Mouse (Mus musculus) liver, adult 2 months (tissue): ENCODE results near the gene Spef1. TPM values are rescaled to one million over a fixed set of nuclear protein-coding genes. Genes with fewer than 3 reads are reported as not detected.

Experiments
- DNase-seq: peaks from one replicate; pipeline ENCODE4 v3.0.0-alpha.2; 2011; ENCODE audit warnings: low read depth, low spot score; ENCODE audit errors: extremely low read depth
- H3K27ac ChIP-seq: fragments of 200-500 bp; replicated peaks from 2 replicates; pipeline ENCODE4 v1.5.1; 2012; ENCODE audit warnings: low read depth, mild to moderate bottlenecking, control low read depth, inconsistent platforms, low read length; ENCODE audit not compliant: insufficient read depth
- H3K27me3 ChIP-seq: fragments of 200-500 bp; 2 replicates; pipeline ENCODE4 v1.6.1; 2012; ENCODE audit warnings: mild to moderate bottlenecking, moderate library complexity, low read length, inconsistent platforms; ENCODE audit not compliant: control insufficient read depth, insufficient read depth
- H3K36me3 ChIP-seq: fragments of 200-500 bp; 2 replicates; pipeline ENCODE4 v1.6.1; 2012; ENCODE audit warnings: low read length, inconsistent platforms; ENCODE audit not compliant: control insufficient read depth, insufficient read depth
- H3K4me1 ChIP-seq: fragments of 200-500 bp; 2 replicates; pipeline ENCODE4 v1.6.1; 2011; ENCODE audit warnings: low read length; ENCODE audit not compliant: control insufficient read depth, insufficient read depth
- H3K4me3 ChIP-seq: fragments of 200-500 bp; 2 replicates; pipeline ENCODE4 v1.5.1; 2011; ENCODE audit warnings: low read depth, mild to moderate bottlenecking, control low read depth, low read length, moderate library complexity; ENCODE audit not compliant: insufficient read depth
- H3K79me2 ChIP-seq: fragments of 200-500 bp; 2 replicates; pipeline ENCODE4 v1.6.1; 2012; ENCODE audit warnings: inconsistent platforms, mild to moderate bottlenecking, low read length, moderate library complexity; ENCODE audit not compliant: control insufficient read depth, insufficient read depth
- H3K9ac ChIP-seq: fragments of 200-500 bp; 2 replicates; pipeline ENCODE4 v1.6.1; 2012; ENCODE audit warnings: low read depth, mild to moderate bottlenecking, control low read depth, inconsistent platforms, low read length
- CTCF ChIP-seq: fragments of 200-500 bp; IDR thresholded peaks from 2 replicates; pipeline ENCODE4 v1.5.1; 2011; ENCODE audit warnings: low read depth, low read length, control low read depth
- POLR2A ChIP-seq: fragments of 200-500 bp; IDR thresholded peaks from 2 replicates; pipeline ENCODE4 v1.6.1; 2011; ENCODE audit warnings: low read length, control low read depth; ENCODE audit not compliant: insufficient read depth; ENCODE audit errors: extremely low read depth
- WGBS: fragments of 180-500 bp; shearing (Covaris S2); methylation state at CpG from one replicate; pipeline ENCODE4 v1.1.7; 2018; 5-methylcytosine and 5-hydroxymethylcytosine counted together
- polyA plus RNA-seq: library from polyadenylated mRNA; depleted of rRNA; stranded (reverse); fragments of >200 nt; gene quantifications from 2 replicates; pipeline ENCODE4 v1.2.3, GENCODE M21; 2012
- total RNA-seq: library from RNA; depleted of rRNA; stranded (reverse); fragments of >200 nt; gene quantifications from 2 replicates; pipeline ENCODE4 v1.2.3, GENCODE M21; 2014

Spef1 gene
- total and polyA plus RNA-seq, 2 experiments = 0.37 to 0.76 TPM

GRCm38 (mm10) chr2:131141336-131141986 lies 45.6 kb downstream of the Spef1 start:
- no peaks in the 10 kb centered on the region for H3K27me3 ChIP-seq
- no peak overlapping the region for H3K9ac ChIP-seq
- no peaks in the 10 kb centered on the region for H3K79me2 ChIP-seq
- 88% methylated on average over 8 of the region's 8 CpGs for WGBS
- no peak overlapping the region for H3K4me3 ChIP-seq
- H3K27ac ChIP-seq = no peak overlapping the region
- no peaks in the 10 kb centered on the region for H3K36me3 ChIP-seq
- DNase-seq = no peak
- no peak for TF ChIP-seq POLR2A
- TF ChIP-seq CTCF = no peak
- 0 out of 2 replicates have a peak, but pooled peaks cover 4% of the 10 kb centered on the region for H3K4me1 ChIP-seq

GRCm38 (mm10) chr2:131140533-131140905 lies 46.6 kb downstream of the Spef1 start:
- Histone ChIP-seq H3K79me2 (no peaks in the 10 kb centered on the region), H3K27me3 (no peaks in the 10 kb centered on the region), H3K4me1 (0 out of 2 replicates have a peak, but pooled peaks cover 4% of the 10 kb centered on the region), H3K36me3 (no peaks in the 10 kb centered on the region), H3K4me3 (no peak overlapping the region), H3K27ac (peak overlapping the region; percentile 4; the same call in 1 of the 2 replicates), H3K9ac (no peak overlapping the region)
- TF ChIP-seq POLR2A (no peak), CTCF (no peak)
- DNase-seq = no peak
- WGBS = 75% methylated on average over 5 of the region's 5 CpGs

DNA sequence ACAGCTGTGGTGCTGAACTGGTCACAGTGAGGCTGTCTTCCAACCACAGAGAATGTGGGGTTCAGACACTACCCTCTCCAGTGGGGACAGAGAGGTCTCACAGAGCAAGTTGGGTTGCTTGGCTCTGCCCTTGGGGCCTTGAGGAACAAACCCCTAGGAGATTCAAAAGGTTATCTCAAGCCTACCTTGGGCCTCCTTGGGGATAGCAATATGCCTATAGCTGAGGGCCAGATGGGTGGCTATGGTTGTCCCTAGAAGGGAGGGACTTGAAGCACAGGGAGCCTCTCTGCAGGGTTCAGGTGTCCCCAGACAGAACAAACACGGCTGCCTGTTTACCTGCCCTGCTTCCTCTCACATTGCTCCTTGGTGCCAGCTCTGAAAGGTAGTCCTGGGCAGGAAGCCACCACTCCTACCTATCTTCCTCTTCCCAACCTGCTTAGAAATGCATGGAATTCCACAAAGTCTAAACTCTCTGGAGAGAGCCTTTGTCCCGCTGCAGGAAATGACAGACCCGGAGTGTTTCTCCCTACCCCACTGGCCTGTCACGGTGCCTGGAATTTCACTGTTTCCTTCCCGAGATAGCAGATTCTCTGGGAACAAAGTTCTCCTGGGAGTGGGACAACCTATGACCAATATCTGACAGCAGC lies 47.1 kb downstream of the Spef1 start:
- Histone ChIP-seq H3K4me3 (no peak overlapping the region), H3K79me2 (no peaks in the 10 kb centered on the region), H3K27me3 (no peaks in the 10 kb centered on the region), H3K27ac (peak overlapping the region; percentile 57), H3K4me1 (0 out of 2 replicates have a peak, but pooled peaks cover 4% of the 10 kb centered on the region), H3K36me3 (no peaks in the 10 kb centered on the region), H3K9ac (no peak overlapping the region)
- WGBS = 25% methylated on average over 5 of the region's 5 CpGs
- DNase-seq = no peak
- TF ChIP-seq POLR2A (no peak), CTCF (no peak)

DNA sequence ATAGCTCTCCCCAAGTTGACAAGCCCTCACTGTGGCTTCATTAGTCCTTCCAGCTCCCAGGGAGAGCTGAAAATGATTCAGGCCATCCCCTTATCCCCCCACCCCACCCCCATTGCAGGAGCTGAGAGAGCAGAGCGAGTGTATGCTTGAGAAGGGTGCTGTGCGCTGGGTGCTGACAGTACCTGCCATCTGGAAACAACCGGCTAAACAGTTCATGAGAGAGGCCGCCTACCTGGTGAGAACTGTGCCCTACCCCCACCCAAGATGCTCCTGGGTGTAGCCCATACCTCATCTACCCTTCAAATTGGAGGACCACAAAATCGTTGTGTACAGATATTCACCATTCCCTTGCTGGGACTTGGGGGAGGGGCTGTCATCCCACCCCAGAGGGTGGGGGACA lies 47.8 kb downstream of the Spef1 start:
- H3K27me3 ChIP-seq = no peaks in the 10 kb centered on the region
- no peaks in the 10 kb centered on the region for H3K36me3 ChIP-seq
- no peak overlapping the region for H3K9ac ChIP-seq
- H3K27ac ChIP-seq = no peak overlapping the region
- H3K79me2 ChIP-seq = no peaks in the 10 kb centered on the region
- DNase-seq = no peak
- TF ChIP-seq CTCF = no peak
- no peak for TF ChIP-seq POLR2A
- 0 out of 2 replicates have a peak, but pooled peaks cover 4% of the 10 kb centered on the region for H3K4me1 ChIP-seq
- WGBS = 93% methylated on average over 5 of the region's 5 CpGs
- H3K4me3 ChIP-seq = no peak overlapping the region

GRCm38 (mm10) chr2:131138760-131139159 lies 48.3 kb downstream of the Spef1 start:
- Histone ChIP-seq H3K9ac (no peak overlapping the region), H3K27me3 (no peaks in the 10 kb centered on the region), H3K27ac (no peak overlapping the region), H3K79me2 (no peaks in the 10 kb centered on the region), H3K36me3 (no peaks in the 10 kb centered on the region), H3K4me1 (0 out of 2 replicates have a peak, but pooled peaks cover 4% of the 10 kb centered on the region), H3K4me3 (no peak overlapping the region)
- WGBS = 94% methylated on average over 7 of the region's 7 CpGs
- TF ChIP-seq CTCF = no peak
- TF ChIP-seq POLR2A = no peak
- DNase-seq = no peak

DNA sequence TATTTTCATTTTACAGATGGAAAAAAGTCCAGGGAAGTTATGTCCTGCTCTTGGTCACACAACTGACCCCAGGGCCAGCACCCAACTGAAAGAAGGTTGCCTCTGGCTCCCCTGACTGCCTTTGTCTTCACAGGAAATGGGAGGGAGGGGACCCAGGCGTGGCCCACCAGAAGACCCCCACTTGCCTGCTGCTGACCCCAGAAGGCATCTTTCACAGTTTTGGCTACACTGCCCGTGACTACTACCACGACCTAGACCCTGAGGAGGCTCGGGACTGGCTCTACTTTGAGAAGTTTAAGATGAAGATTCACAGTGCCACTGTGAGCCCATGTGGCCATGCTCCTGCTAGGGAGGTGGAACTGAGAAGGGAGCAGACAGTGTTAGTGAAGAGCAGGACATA lies 48.8 kb downstream of the Spef1 start:
- 0 out of 2 replicates have a peak, but pooled peaks cover 4% of the 10 kb centered on the region for H3K4me1 ChIP-seq
- H3K27ac ChIP-seq = no peak overlapping the region

More for the DNA sequence above, 48.8 kb downstream of the Spef1 start:
- no peak overlapping the region for H3K9ac ChIP-seq
- no peaks in the 10 kb centered on the region for H3K27me3 ChIP-seq
- no peaks in the 10 kb centered on the region for H3K79me2 ChIP-seq
- no peaks in the 10 kb centered on the region for H3K36me3 ChIP-seq
- WGBS = 87% methylated on average over 4 of the region's 4 CpGs
- TF ChIP-seq CTCF = no peak
- TF ChIP-seq POLR2A = no peak
- no peak for DNase-seq
- no peak overlapping the region for H3K4me3 ChIP-seq
